ENCODE assay signal across 21 mouse cellular contexts in the genomic region with DNA sequence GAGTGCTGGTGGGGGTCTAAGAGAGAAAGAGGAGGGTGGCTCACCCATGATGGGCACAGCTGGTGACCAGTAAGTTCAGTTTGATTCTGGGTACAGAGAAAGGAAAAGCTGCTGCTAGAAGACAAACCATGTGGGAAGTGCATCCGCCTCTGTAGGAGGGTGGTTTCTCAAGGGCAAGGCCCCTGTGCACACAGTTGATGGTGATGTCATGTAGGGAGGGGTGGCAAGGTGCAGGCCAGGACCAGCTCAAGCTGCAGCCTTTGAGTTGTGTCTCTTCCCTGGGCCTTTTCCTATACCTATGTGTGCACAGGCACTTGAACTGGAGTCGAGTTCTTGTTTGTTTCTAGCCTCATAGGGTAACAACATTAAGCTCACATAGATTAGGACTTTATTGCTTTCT. TPM values are rescaled to one million over a fixed set of nuclear protein-coding genes. Genes with fewer than 3 reads are reported as not detected.
A peak's percentile ranks its signal among the peaks of the same experiment; 100 is the strongest.
DNase-seq lines count a peak whose midpoint lies in the region; ATAC-seq lines count a peak whose summit lies in the region.
"Had no signal": no experiment of that assay in that cellular context is flagged by ENCODE, and none has a peak within 500 bp of the region (broad histone marks: within the 10 kb centered on the region; RNA-seq: fewer than 3 reads in every experiment).

No protein-coding gene starts in this region.

- DNase-seq in adrenal gland, postnatal 14 days, result peak; percentile 15
- no peak for DNase-seq in adrenal gland, postnatal 10 days
- no peak for DNase-seq in heart, adult 9 months (ENCODE audit: low spot score in 2 of 2)
- DNase-seq: adrenal gland, postnatal 25 days; B cell, adult 2 months; cerebellum, adult 11-12 months; cerebellum, adult 8-10 months; cerebellum, postnatal 10 days; gastrocnemius, postnatal 25 days; heart, adult 2 months; kidney, adult 18-20 months; kidney, adult 9 months had no signal

- peak; percentile 67 for ATAC-seq in CD4-positive, CD25-positive, alpha-beta regulatory T cell, adult 4 months
- ATAC-seq in inflammation-experienced regulatory T-cells, adult 6 months, result peak; percentile 57
- no peak for ATAC-seq in granulocyte monocyte progenitor cell, adult 5-6 weeks (replicated peaks; ENCODE audit: poor library complexity, severe bottlenecking)
- ATAC-seq: forebrain, embryonic 14.5 days; hindbrain, embryonic 16.5 days; intestine, embryonic 15.5 days had no signal

RNA-seq across cellular contexts. Expression of gene Ptpn5, which starts 38.5 kb away (rescaled TPM):
- 0.90 and 1.4 TPM in 2 replicates for total RNA-seq in adrenal gland, postnatal 14 days (2021)
- total RNA-seq in adrenal gland, postnatal 10 days (2021), result 1 to 10 TPM in 1 of 2 experiments, under 1 TPM in 1; 0.81 to 1.5 TPM
- polyA plus RNA-seq in CD4-positive, CD25-positive, alpha-beta regulatory T cell, adult 4 months (2017; shearing (Covaris generic)), result 10 to 100 TPM in 1 of 2 experiments, 1 to 10 TPM in 1; 9.8 to 17.8 TPM
- polyA plus RNA-seq in inflammation-experienced regulatory T-cells, adult 6 months (2017; shearing (Covaris generic)), result 10 to 100 TPM in 2 of 3 experiments, 1 to 10 TPM in 1; 8.8 to 16.0 (median 11.1) TPM
- total RNA-seq in granulocyte monocyte progenitor cell, adult 5-6 weeks (2014; fragmentation: Nextera tagmentation), result not detected in 2 replicates
- not detected in 2 replicates for total RNA-seq in granulocyte monocyte progenitor cell, adult 5-6 weeks (2017)
- total RNA-seq: gastrocnemius, adult 8-10 months; gastrocnemius, postnatal 25 days; heart, adult 2 months; heart, postnatal 25 days had no signal
- polyA plus RNA-seq: heart, adult 2 months; heart, postnatal 0 days had no signal

RNA-seq across cellular contexts. Expression of gene Tmem86a, which starts 44.6 kb away (rescaled TPM):
- 21.8 and 29.2 TPM in 2 replicates for total RNA-seq in adrenal gland, postnatal 14 days (2021)
- 10 to 100 TPM; 27.0 to 32.5 TPM for total RNA-seq in adrenal gland, postnatal 10 days (2021)
- polyA plus RNA-seq in CD4-positive, CD25-positive, alpha-beta regulatory T cell, adult 4 months (2017; shearing (Covaris generic)), result 1 to 10 TPM; 4.5 to 6.0 TPM
- polyA plus RNA-seq in inflammation-experienced regulatory T-cells, adult 6 months (2017; shearing (Covaris generic)), result 1 to 10 TPM; 1.5 to 6.6 (median 3.8) TPM
- 1.8 and 4.2 TPM in 2 replicates for total RNA-seq in granulocyte monocyte progenitor cell, adult 5-6 weeks (2014; fragmentation: Nextera tagmentation)
- 0.99 and 2.7 TPM in 2 replicates for total RNA-seq in granulocyte monocyte progenitor cell, adult 5-6 weeks (2017)
